Mouse (Mus musculus) myocyte (in vitro differentiated cells): ENCODE measurements around the gene Olfr434.

Experiments
- CEBPB ChIP-seq: IDR thresholded peaks from 2 replicates; pipeline ENCODE4 v1.6.1; 2011; ENCODE audit warnings: mild to moderate bottlenecking, moderate library complexity; ENCODE audit not compliant: poor library complexity, insufficient read depth, severe bottlenecking
- E2F4 ChIP-seq: IDR thresholded peaks from one replicate; pipeline ENCODE4 v1.6.1; 2011; ENCODE audit warnings: mild to moderate bottlenecking, control low read depth, moderate library complexity; ENCODE audit not compliant: insufficient read depth
- MAX ChIP-seq: IDR thresholded peaks from one replicate; pipeline ENCODE4 v1.6.1; 2011; ENCODE audit warnings: low read depth, mild to moderate bottlenecking, control low read depth
- MYOD1 ChIP-seq, 3 experiments: IDR thresholded peaks; one replicate each; pipeline ENCODE4 v1.6.1; 2011; ENCODE audit warnings: control low read depth in 2 of 3, low read depth in 2 of 3, mild to moderate bottlenecking in 2 of 3, moderate library complexity in 1 of 3; ENCODE audit not compliant: insufficient read length in 2 of 3, control insufficient read depth in 1 of 3
- MYOG ChIP-seq, 3 experiments: IDR thresholded peaks; one replicate each; pipeline ENCODE4 v1.6.1; 2011; ENCODE audit warnings: control low read depth in 2 of 3, low read depth in 2 of 3, mild to moderate bottlenecking in 2 of 3; ENCODE audit not compliant: insufficient read length in 2 of 3, control insufficient read depth in 1 of 3, insufficient read depth in 1 of 3
- POLR2A ChIP-seq: IDR thresholded peaks from one replicate; pipeline ENCODE4 v1.6.1; 2011; ENCODE audit warnings: low read depth, mild to moderate bottlenecking, control low read depth, moderate library complexity; ENCODE audit not compliant: insufficient read length
- POLR2AphosphoS2 ChIP-seq: IDR thresholded peaks from one replicate; pipeline ENCODE4 v1.6.1; 2011; ENCODE audit warnings: low read depth, control low read depth; ENCODE audit not compliant: insufficient read length
- TCF12 ChIP-seq: IDR thresholded peaks from one replicate; pipeline ENCODE4 v1.6.1; 2011; ENCODE audit warnings: mild to moderate bottlenecking, control low read depth; ENCODE audit not compliant: poor library complexity, insufficient read depth, severe bottlenecking
- TCF3 ChIP-seq: IDR thresholded peaks from one replicate; pipeline ENCODE4 v1.6.1; 2011; ENCODE audit warnings: low read depth, control low read depth; ENCODE audit not compliant: insufficient read length
- USF1 ChIP-seq: IDR thresholded peaks from one replicate; pipeline ENCODE4 v1.6.1; 2011; ENCODE audit warnings: low read depth, mild to moderate bottlenecking, control low read depth, moderate library complexity

GRCm38 (mm10) chr6:43247396-43247795, 34.6 kb downstream of the Olfr434 start:
- TF ChIP-seq POLR2A (no peak), POLR2AphosphoS2 (no peak), E2F4 (no peak), TCF12 (no peak), MYOG (IDR thresholded peaks at IDR 0.05; ENCODE audit: control insufficient read depth in 1 of 3, insufficient read depth in 1 of 3, insufficient read length in 2 of 3, low read depth in 2 of 3) (no peak), MYOD1 (IDR thresholded peaks at IDR 0.05; ENCODE audit: control insufficient read depth in 1 of 3, insufficient read length in 2 of 3, low read depth in 2 of 3) (no peak), USF1 (no peak), MAX (no peak), CEBPB (no peak), TCF3 (no peak)
